Comparison of ENCODE assay signal across 31 mouse cellular contexts in genomic region chr6:45236531-45236930, GRCm38 (mm10).
"Had no signal": no experiment of that assay in that cellular context is flagged by ENCODE, and none has a peak within 500 bp of the region (broad histone marks: within the 10 kb centered on the region; RNA-seq: fewer than 3 reads in every experiment).

No protein-coding gene starts in this region.

- H3K27ac ChIP-seq: left cerebral cortex, adult 2 months; limb, embryonic 12.5 days; limb, embryonic 15.5 days; liver, embryonic 12.5 days; liver, embryonic 13.5 days; liver, embryonic 14.5 days; liver, embryonic 15.5 days; lung, embryonic 15.5 days; macrophage; midbrain, embryonic 10.5 days; midbrain, embryonic 12.5 days; midbrain, embryonic 13.5 days; midbrain, embryonic 15.5 days; neural tube, embryonic 12.5 days had no signal

- H3K27me3 ChIP-seq: limb, embryonic 12.5 days; limb, embryonic 15.5 days; liver, embryonic 12.5 days; liver, embryonic 13.5 days; liver, embryonic 15.5 days; lung, embryonic 15.5 days; megakaryocyte, embryonic 14.5 days; midbrain, embryonic 12.5 days; midbrain, embryonic 13.5 days; midbrain, embryonic 15.5 days; neural tube, embryonic 12.5 days had no signal

- H3K4me2 ChIP-seq: limb, embryonic 12.5 days; limb, embryonic 15.5 days; liver, embryonic 11.5 days; liver, embryonic 12.5 days; liver, embryonic 13.5 days; liver, embryonic 15.5 days; lung, embryonic 14.5 days; lung, embryonic 15.5 days; midbrain, embryonic 11.5 days; midbrain, embryonic 12.5 days; midbrain, embryonic 13.5 days; midbrain, embryonic 15.5 days; neural tube, embryonic 12.5 days had no signal

- H3K9ac ChIP-seq: limb, embryonic 12.5 days; limb, embryonic 15.5 days; liver, embryonic 12.5 days; liver, embryonic 13.5 days; liver, embryonic 14.5 days; liver, embryonic 15.5 days; liver, postnatal 0 days; lung, embryonic 14.5 days; lung, embryonic 15.5 days; midbrain, embryonic 12.5 days; midbrain, embryonic 13.5 days; midbrain, embryonic 15.5 days; neural tube, embryonic 12.5 days had no signal

- H3K4me3 ChIP-seq: left cerebral cortex, adult 2 months; limb, embryonic 12.5 days; limb, embryonic 15.5 days; liver, embryonic 12.5 days; liver, embryonic 13.5 days; liver, embryonic 15.5 days; lung, embryonic 15.5 days; megakaryocyte, embryonic 14.5 days; midbrain, embryonic 10.5 days; midbrain, embryonic 12.5 days; midbrain, embryonic 13.5 days; midbrain, embryonic 15.5 days; myocyte; neural tube, embryonic 12.5 days had no signal

- H3K36me3 ChIP-seq: limb, embryonic 12.5 days; limb, embryonic 15.5 days; liver, embryonic 12.5 days; liver, embryonic 13.5 days; liver, embryonic 15.5 days; lung, embryonic 15.5 days; midbrain, embryonic 10.5 days; midbrain, embryonic 12.5 days; midbrain, embryonic 13.5 days; midbrain, embryonic 15.5 days; neural tube, embryonic 12.5 days had no signal

- DNase-seq: left cerebral cortex, postnatal 4 days; liver; liver, embryonic 13.5 days; liver, postnatal 0 days; lung, adult 18-20 months; lung, adult 2 months; lung, embryonic 14.5 days; lung, postnatal 10 days; lung, postnatal 14 days; lung, postnatal 36 days; lung, postnatal 4 days; midbrain, embryonic 14.5 days had no signal

- H3K9me3 ChIP-seq: limb, embryonic 12.5 days; limb, embryonic 15.5 days; liver, embryonic 12.5 days; liver, embryonic 13.5 days; liver, embryonic 15.5 days; lung, embryonic 15.5 days; megakaryocyte, embryonic 14.5 days; midbrain, embryonic 10.5 days; midbrain, embryonic 12.5 days; midbrain, embryonic 13.5 days; midbrain, embryonic 15.5 days; neural tube, embryonic 12.5 days had no signal

- ATAC-seq: liver, embryonic 12.5 days; liver, postnatal 0 days; lung, postnatal 0 days; midbrain, embryonic 13.5 days; midbrain, embryonic 15.5 days; midbrain, embryonic 16.5 days had no signal

- H3K4me1 ChIP-seq: limb, embryonic 12.5 days; limb, embryonic 15.5 days; liver, embryonic 12.5 days; liver, embryonic 13.5 days; liver, embryonic 15.5 days; lung, embryonic 15.5 days; neural tube, embryonic 12.5 days had no signal
